Mouse (Mus musculus): ENCODE data around the gene Acap1. TPM values are rescaled to one million over a fixed set of nuclear protein-coding genes. Genes with fewer than 3 reads are reported as not detected.

Gene Acap1
- total and polyA plus RNA-seq, 3 experiments, result 39.6 to 70.9 (median 58.2) TPM

DNA sequence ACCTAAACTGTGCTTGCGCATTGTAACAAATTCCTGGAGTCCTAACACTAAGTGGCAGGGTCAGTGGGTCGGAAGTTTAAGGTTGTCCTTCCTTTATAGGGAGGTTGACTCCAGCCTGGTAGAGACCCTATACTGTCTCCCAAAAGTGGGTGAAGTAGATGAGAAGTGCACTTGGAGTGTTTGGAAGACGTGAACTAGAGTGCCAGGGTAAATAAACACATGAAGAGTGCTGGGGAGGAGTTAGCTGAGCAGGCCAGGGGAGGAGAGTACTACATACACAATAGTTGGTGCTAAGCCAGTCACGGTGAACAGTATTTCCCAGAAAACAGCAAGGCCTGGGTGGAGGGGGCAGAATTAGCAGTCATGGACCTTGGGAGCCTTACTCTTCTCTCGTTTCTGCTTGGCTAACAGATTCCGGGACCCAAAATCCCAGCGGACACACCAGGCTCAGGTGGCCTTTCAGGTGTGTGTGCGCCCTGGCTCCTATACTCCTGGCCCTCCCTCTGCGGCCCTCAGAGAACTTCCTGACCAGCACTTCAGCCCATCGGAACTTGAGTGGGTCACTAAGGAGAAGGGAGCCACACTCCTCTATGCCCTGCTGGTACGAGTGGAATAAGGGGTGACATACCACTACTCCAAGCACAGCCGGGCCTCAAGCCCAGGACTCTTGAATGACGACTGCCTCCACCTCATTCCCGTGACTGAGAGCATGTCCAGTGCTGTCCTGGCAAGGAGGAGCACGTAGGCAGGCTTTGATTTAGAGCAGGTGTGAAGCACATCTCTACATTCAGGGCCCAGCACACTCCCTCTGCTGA lies 17.6 kb upstream of the Acap1 start:
- peak overlapping the region; percentile 71 for H3K9ac ChIP-seq (ENCODE audit: insufficient read depth, low read depth)
- H3K79me2 ChIP-seq (replicated peaks; ENCODE audit: control insufficient read depth, extremely low read depth, insufficient read depth, poor library complexity, severe bottlenecking), result peaks cover 20% of the 10 kb centered on the region
- H3K36me3 ChIP-seq (replicated peaks in 1 of 2; ENCODE audit: control insufficient read depth in 1 of 2, insufficient read depth in 1 of 2, low read length in 1 of 2), result peaks cover 83 to 92% of the 10 kb centered on the region in 2 experiments
- H3K4me3 ChIP-seq (replicated peaks in 1 of 3; ENCODE audit: low read depth in 2 of 3, low read length in 2 of 3, poor library complexity in 1 of 3), result peak overlapping the region; percentile 67 to 91 (median 79)
- dilution Hi-C loops (cut with MboI; ENCODE audit: extremely low pct_ligation_motif_present, extremely low pct_unique_long_range_greater_than_20kb, low sequenced_read_pairs), result no loop called here
- H3K9me3 ChIP-seq (replicated peaks; ENCODE audit: low read length), result no peaks in the 10 kb centered on the region
- in situ Hi-C loops (cut with MboI; ENCODE audit: low pct_ligation_motif_present, low pct_unique_long_range_greater_than_20kb, low sequenced_read_pairs), result no loop called here
- no peak for DNase-seq (ENCODE audit: extremely low read depth)
- no peak for TF ChIP-seq MAFK (IDR thresholded peaks at IDR 0.05; ENCODE audit: insufficient replicate concordance, low read length)
- H3K27ac ChIP-seq (ENCODE audit: insufficient read depth, low read depth), result no peak overlapping the region
- peaks cover 19 to 46% of the 10 kb centered on the region in 2 experiments for H3K4me1 ChIP-seq (ENCODE audit: control insufficient read depth in 1 of 2, insufficient read depth in 2 of 2)
- peak overlapping the region; percentile 81 for H3K4me2 ChIP-seq (ENCODE audit: insufficient read depth, low read depth, poor library complexity, severe bottlenecking)
- no peaks in the 10 kb centered on the region for H3K27me3 ChIP-seq (replicated peaks)

- no peak overlapping the region for H3K4me2 ChIP-seq (ENCODE audit: insufficient read depth, low read depth, poor library complexity, severe bottlenecking)
- no peaks in the 10 kb centered on the region for H3K9me3 ChIP-seq (replicated peaks; ENCODE audit: low read length)
- DNase-seq (ENCODE audit: extremely low read depth), result no peak
- peaks cover 83 to 94% of the 10 kb centered on the region in 2 experiments for H3K36me3 ChIP-seq (replicated peaks in 1 of 2; ENCODE audit: control insufficient read depth in 1 of 2, insufficient read depth in 1 of 2, low read length in 1 of 2)
- H3K27me3 ChIP-seq (replicated peaks), result no peaks in the 10 kb centered on the region
- H3K79me2 ChIP-seq (replicated peaks; ENCODE audit: control insufficient read depth, extremely low read depth, insufficient read depth, poor library complexity, severe bottlenecking), result peaks cover 8% of the 10 kb centered on the region
- no peak overlapping the region for H3K9ac ChIP-seq (ENCODE audit: insufficient read depth, low read depth)
- H3K27ac ChIP-seq (ENCODE audit: insufficient read depth, low read depth), result no peak overlapping the region
- H3K4me3 ChIP-seq (replicated peaks in 1 of 3; ENCODE audit: low read depth in 2 of 3, low read length in 2 of 3, poor library complexity in 1 of 3), result no peak overlapping the region
- no peak for TF ChIP-seq GABPA (IDR thresholded peaks at IDR 0.05; ENCODE audit: insufficient replicate concordance, low read depth, low read length)
- dilution Hi-C loops (cut with MboI; ENCODE audit: extremely low pct_ligation_motif_present, extremely low pct_unique_long_range_greater_than_20kb, low sequenced_read_pairs) (no loop called here), in situ Hi-C loops (cut with MboI; ENCODE audit: low pct_ligation_motif_present, low pct_unique_long_range_greater_than_20kb, low sequenced_read_pairs) (no loop called here)
- peaks cover 14 to 34% of the 10 kb centered on the region in 2 experiments; a peak in 3 of 4 replicates for H3K4me1 ChIP-seq (ENCODE audit: control insufficient read depth in 1 of 2, insufficient read depth in 2 of 2)
Observed at GRCm38 (mm10) chr11:69911701-69912100, 16.4 kb upstream of the Acap1 start.

DNA sequence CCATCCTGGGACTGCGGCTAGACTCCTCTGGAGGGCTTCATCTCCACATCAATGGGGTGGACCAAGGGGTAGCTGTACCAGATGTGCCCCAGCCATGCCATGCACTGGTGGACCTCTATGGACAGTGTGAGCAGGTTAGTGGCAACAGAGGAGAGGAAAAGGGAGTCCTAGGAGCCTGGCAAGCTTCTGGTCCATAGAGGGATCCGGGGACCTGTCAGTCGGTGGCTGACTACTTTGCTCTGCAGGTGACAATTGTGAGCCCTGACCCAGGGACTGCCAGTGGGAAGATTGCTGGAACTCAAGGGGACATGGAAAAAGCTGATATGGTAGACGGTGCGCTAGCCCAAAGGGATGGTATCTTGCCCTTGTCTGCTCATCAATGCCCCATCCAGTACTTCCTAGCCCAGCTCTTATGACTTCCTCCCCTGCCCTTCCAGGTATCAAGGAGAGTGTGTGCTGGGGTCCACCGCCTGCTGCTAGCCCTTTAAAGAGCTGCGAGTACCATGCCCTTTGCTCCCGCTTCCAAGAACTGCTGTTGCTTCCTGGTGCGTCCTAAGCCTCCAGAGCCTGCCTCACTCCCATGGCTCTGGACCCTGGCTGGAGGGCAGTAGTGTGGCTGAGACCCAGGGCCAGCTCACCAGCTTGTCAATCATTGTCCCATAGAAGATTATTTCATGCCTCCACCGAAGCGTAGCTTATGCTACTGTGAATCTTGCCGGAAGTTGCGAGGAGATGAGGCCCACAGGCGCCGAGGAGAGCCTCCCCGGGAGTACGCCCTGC lies 15.6 kb upstream of the Acap1 start:
- Histone ChIP-seq H3K27ac (ENCODE audit: insufficient read depth, low read depth) (no peak overlapping the region), H3K4me3 (replicated peaks in 1 of 3; ENCODE audit: low read depth in 2 of 3, low read length in 2 of 3, poor library complexity in 1 of 3) (no peak overlapping the region), H3K9me3 (replicated peaks; ENCODE audit: low read length) (no peaks in the 10 kb centered on the region), H3K27me3 (replicated peaks) (no peaks in the 10 kb centered on the region), H3K4me1 (ENCODE audit: control insufficient read depth in 1 of 2, insufficient read depth in 2 of 2) (peaks cover 11 to 27% of the 10 kb centered on the region in 2 experiments; a peak in 3 of 4 replicates), H3K4me2 (ENCODE audit: insufficient read depth, low read depth, poor library complexity, severe bottlenecking) (no peak overlapping the region), H3K36me3 (replicated peaks in 1 of 2; ENCODE audit: control insufficient read depth in 1 of 2, insufficient read depth in 1 of 2, low read length in 1 of 2) (peaks cover 84 to 94% of the 10 kb centered on the region in 2 experiments), H3K79me2 (replicated peaks; ENCODE audit: control insufficient read depth, extremely low read depth, insufficient read depth, poor library complexity, severe bottlenecking) (peaks cover under 1% of the 10 kb centered on the region; the same call in 1 of the 2 replicates), H3K9ac (ENCODE audit: insufficient read depth, low read depth) (no peak overlapping the region)
- DNase-seq (ENCODE audit: extremely low read depth), result no peak
- dilution Hi-C loops (cut with MboI; ENCODE audit: extremely low pct_ligation_motif_present, extremely low pct_unique_long_range_greater_than_20kb, low sequenced_read_pairs) (no loop called here), in situ Hi-C loops (cut with MboI; ENCODE audit: low pct_ligation_motif_present, low pct_unique_long_range_greater_than_20kb, low sequenced_read_pairs) (no loop called here)
- TF ChIP-seq GABPA (IDR thresholded peaks at IDR 0.05; ENCODE audit: insufficient replicate concordance, low read depth, low read length) (no peak), ETS1 (conservative IDR thresholded peaks at IDR 0.05; ENCODE audit: low read depth, low read length) (no peak), UBTF (IDR thresholded peaks at IDR 0.05; ENCODE audit: low read depth, low read length) (no peak), SIN3A (IDR thresholded peaks at IDR 0.05; ENCODE audit: low read length) (no peak), BHLHE40 (IDR thresholded peaks at IDR 0.05; ENCODE audit: low read depth, low read length) (no peak), POLR2A (IDR thresholded peaks at IDR 0.05; ENCODE audit: low read depth, low read length) (no peak), POLR2AphosphoS2 (IDR thresholded peaks at IDR 0.05; ENCODE audit: low read depth, low read length) (no peak), MAX (IDR thresholded peaks at IDR 0.05; ENCODE audit: low read length) (no peak), CHD1 (IDR thresholded peaks at IDR 0.05; ENCODE audit: low read depth, low read length) (no peak), IRF4 (IDR thresholded peaks at IDR 0.05; ENCODE audit: low read depth, low read length) (no peak), CTCF (conservative IDR thresholded peaks at IDR 0.05 in 1 of 2, IDR thresholded peaks at IDR 0.05 in 1 of 2; ENCODE audit: low read depth in 2 of 2, low read length in 2 of 2) (no peak), MXI1 (IDR thresholded peaks at IDR 0.05; ENCODE audit: low read depth, low read length) (no peak), JUND (conservative IDR thresholded peaks at IDR 0.05; ENCODE audit: low read depth, low read length) (no peak), MAFK (IDR thresholded peaks at IDR 0.05; ENCODE audit: insufficient replicate concordance, low read length) (no peak)

Data from CH12.LX (cell line).